Mouse (Mus musculus): ENCODE data around the gene BC049762.

- TF ChIP-seq POLR2A (IDR thresholded peaks at IDR 0.05; ENCODE audit: control insufficient read depth, low read depth, low read length): no peak
- no peak for TF ChIP-seq CTCF (IDR thresholded peaks at IDR 0.05; ENCODE audit: control insufficient read depth, insufficient read depth, insufficient replicate concordance, low read depth, low read length)
These were observed 5.8 kb downstream of the BC049762 start for GRCm38 (mm10) chr11:51257006-51257405.

Measured in testis, adult 2 months (tissue).